Mouse (Mus musculus) bone marrow, adult 2 months (tissue): ENCODE results near the gene Ncln. TPM values are rescaled to one million over a fixed set of nuclear protein-coding genes. Genes with fewer than 3 reads are reported as not detected.

ENCODE experiments used
- H3K27ac ChIP-seq: fragments of 200-500 bp; 2 replicates; pipeline ENCODE4 v1.5.1; 2012; ENCODE audit warnings: low read depth, mild to moderate bottlenecking, control low read depth, inconsistent platforms, low read length; ENCODE audit not compliant: control insufficient read depth, poor library complexity, insufficient read depth
- H3K4me1 ChIP-seq: fragments of 200-500 bp; 2 replicates; pipeline ENCODE4 v1.6.1; 2011; ENCODE audit warnings: low read length; ENCODE audit not compliant: control insufficient read depth, insufficient read depth
- H3K4me3 ChIP-seq: fragments of 200-500 bp; replicated peaks from 2 replicates; pipeline ENCODE3; 2011; ENCODE audit warnings: mild to moderate bottlenecking, low read depth, low read length, control low read depth; ENCODE audit not compliant: control insufficient read depth
- CTCF ChIP-seq: fragments of 200-500 bp; IDR thresholded peaks from 2 replicates; pipeline ENCODE4 v1.5.1; 2011; ENCODE audit warnings: low read length, control low read depth; ENCODE audit not compliant: control insufficient read depth, insufficient read depth
- POLR2A ChIP-seq: fragments of 200-500 bp; IDR thresholded peaks from 2 replicates; pipeline ENCODE4 v1.6.1; 2011; ENCODE audit warnings: low read depth, mild to moderate bottlenecking, control low read depth, low read length, borderline replicate concordance; ENCODE audit not compliant: control insufficient read depth
- WGBS: fragments of 180-500 bp; shearing (Covaris S2); methylation state at CpG from one replicate; pipeline ENCODE4 v1.1.7; 2018; 5-methylcytosine and 5-hydroxymethylcytosine counted together
- polyA plus RNA-seq: library from polyadenylated mRNA; stranded (reverse); fragments of >200 nt; gene quantifications from 2 replicates; pipeline ENCODE4 v1.2.4, GENCODE M21; 2011; ENCODE audit warnings: low replicate concordance; ENCODE audit not compliant: missing spikeins, insufficient read depth, insufficient read length

Gene Ncln
- polyA plus RNA-seq, 1 experiment, result 61.0 TPM

DNA sequence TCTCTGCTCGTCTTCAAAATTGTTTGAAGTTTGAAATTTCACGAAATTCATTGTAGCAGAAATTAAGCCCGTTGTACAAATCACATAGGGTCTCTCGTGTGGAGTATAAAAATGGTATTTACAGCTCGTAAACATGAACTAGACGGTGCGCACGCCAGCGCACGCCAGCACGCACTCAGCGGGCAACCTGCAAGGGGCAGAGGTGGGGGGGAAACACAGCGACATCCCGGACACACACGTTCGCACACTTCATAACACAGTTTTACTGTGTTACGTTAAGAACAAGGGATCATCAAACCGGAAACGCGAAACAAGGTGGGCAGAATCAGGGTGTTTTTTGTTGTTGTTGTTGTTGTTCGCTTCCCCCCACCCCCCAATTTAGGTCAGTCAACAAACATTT is 36.8 kb downstream of the Ncln start:
- H3K4me3 ChIP-seq, result no peak overlapping the region
- TF ChIP-seq POLR2A, result no peak
- no peak for TF ChIP-seq CTCF
- H3K4me1 ChIP-seq, result peaks cover 2% of the 10 kb centered on the region
- WGBS, result 73% methylated on average over 21 of the region's 21 CpGs
- H3K27ac ChIP-seq, result no peak overlapping the region

GRCm38 (mm10) chr10:81458267-81458666 is 37.9 kb downstream of the Ncln start:
- no peak overlapping the region for H3K4me3 ChIP-seq
- H3K4me1 ChIP-seq, result no peaks in the 10 kb centered on the region; the same call in 1 of the 2 replicates
- TF ChIP-seq CTCF (no peak), POLR2A (no peak)
- H3K27ac ChIP-seq, result no peak overlapping the region
- 65% methylated on average over 6 of the region's 6 CpGs for WGBS

GRCm38 (mm10) chr10:81457624-81458023 is 38.6 kb downstream of the Ncln start:
- no peak overlapping the region for H3K4me3 ChIP-seq
- H3K27ac ChIP-seq, result no peak overlapping the region
- H3K4me1 ChIP-seq, result no peaks in the 10 kb centered on the region; the same call in 1 of the 2 replicates
- TF ChIP-seq CTCF (no peak), POLR2A (no peak)
- 84% methylated on average over 8 of the region's 8 CpGs for WGBS

DNA sequence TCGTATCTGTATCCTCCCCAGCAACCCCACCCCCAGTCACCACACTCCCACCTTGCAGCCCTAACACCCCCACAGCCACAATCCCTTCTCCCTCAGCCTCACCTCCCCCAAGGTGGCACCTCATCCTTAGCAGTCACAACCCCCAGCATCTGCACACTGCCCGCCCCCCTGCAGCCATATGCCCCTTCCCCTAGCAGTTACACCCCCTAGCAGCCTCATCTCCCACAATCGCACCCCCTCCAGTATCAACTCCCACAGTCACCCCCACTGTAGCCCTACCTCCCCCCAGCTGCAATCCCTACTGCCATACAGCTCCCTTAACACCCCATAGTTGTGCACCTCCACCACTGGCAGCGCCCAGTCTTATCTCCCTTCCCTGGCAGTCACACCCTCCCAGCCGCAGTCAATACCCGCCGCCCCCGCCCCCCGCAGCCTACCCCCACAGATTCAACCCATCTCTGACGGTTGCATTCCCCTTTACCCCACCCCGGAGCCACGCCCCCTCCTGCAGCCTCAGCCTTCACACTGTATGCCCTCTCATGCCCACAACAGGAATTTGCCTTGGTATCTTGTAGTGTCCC is 39.1 kb downstream of the Ncln start:
- H3K4me1 ChIP-seq, result no peaks in the 10 kb centered on the region
- 18% methylated on average over 12 of the region's 12 CpGs for WGBS
- no peak overlapping the region for H3K4me3 ChIP-seq
- TF ChIP-seq POLR2A (no peak), CTCF (no peak)
- no peak overlapping the region for H3K27ac ChIP-seq

DNA sequence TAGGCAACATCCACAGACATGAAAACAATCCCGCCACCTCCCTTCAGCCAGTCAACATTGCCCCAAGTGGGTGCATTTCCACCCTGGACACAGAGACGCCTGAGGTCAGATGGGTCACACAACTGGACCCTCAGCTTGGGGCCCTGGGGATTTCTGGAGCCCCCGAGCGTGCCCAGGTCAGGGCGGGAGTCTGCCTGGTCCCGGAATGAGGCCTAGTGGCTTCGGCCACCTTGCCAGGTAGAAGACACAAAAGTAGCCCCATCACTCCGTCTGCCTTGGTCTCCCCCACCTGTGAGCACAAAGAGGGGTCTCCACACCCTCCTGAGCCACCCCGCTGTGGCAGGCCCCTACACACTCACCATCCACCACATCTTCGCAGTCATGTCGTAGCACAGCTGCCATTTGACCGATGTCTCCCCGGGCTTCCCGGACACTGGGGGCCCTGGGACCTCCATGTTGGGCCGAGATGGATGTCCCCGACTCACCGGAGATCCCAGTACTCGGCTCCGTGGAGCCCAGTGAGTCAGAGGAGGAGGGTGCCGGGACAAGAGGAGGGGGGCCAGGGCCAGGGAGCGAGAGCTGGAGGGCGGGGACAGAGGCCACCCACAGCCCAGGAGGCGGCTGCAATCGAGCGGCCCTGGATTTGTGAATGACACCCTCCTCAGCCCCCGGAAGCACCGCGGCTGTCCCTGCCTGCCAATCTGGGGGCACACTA is 40.9 kb downstream of the Ncln start, which contains the start of gene Nfic:
Gene Nfic (minus strand): TSS at position 455 of the 715 bp plus-strand sequence.
- Histone ChIP-seq H3K4me1 (no peaks in the 10 kb centered on the region), H3K4me3 (no peak within 1 kb of the TSS), H3K27ac (no peak within 1 kb of the TSS)
- 67% methylated on average over 28 of the region's 28 CpGs for WGBS
- no peak for TF ChIP-seq CTCF
- TF ChIP-seq POLR2A, result no peak

DNA sequence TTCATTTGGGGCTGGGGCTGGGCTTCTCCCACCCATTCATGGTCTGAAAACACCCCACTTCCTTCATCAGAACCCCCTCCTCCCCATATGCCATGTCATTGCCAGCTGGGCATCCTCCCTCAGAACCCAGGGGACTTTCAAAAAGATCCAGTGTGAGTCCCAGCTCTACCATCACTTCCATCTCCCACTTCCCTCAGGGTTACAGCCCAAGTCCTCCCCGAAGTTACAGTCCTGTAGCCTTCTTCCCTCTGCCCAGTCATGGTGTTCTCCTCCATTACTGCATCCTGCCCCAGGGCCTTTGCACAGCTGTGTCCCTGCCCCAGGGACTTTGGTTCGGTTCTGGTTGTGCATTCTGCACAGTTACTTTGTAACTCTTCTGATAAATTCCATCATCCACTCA is 42.1 kb downstream of the Ncln start:
- 55% methylated on average over 2 of the region's 2 CpGs for WGBS

GRCm38 (mm10) chr10:81452947-81453288 is 43.3 kb downstream of the Ncln start:
- WGBS, result 4% methylated on average over 14 of the region's 14 CpGs
- Histone ChIP-seq H3K27ac (no peak overlapping the region), H3K4me3 (no peak overlapping the region), H3K4me1 (no peaks in the 10 kb centered on the region)
- TF ChIP-seq POLR2A, result no peak
- TF ChIP-seq CTCF, result no peak

More for the DNA sequence above, 42.1 kb downstream of the Ncln start:
- no peak for TF ChIP-seq CTCF
- no peak for TF ChIP-seq POLR2A
- H3K27ac ChIP-seq, result no peak overlapping the region
- H3K4me1 ChIP-seq, result no peaks in the 10 kb centered on the region
- no peak overlapping the region for H3K4me3 ChIP-seq

- H3K4me1 ChIP-seq, result no peaks in the 10 kb centered on the region
- H3K4me3 ChIP-seq, result no peak overlapping the region
- TF ChIP-seq POLR2A, result no peak
- TF ChIP-seq CTCF, result no peak
- 5% methylated on average over 36 of the region's 36 CpGs for WGBS
- no peak overlapping the region for H3K27ac ChIP-seq
Observed at GRCm38 (mm10) chr10:81452237-81452946, 43.8 kb downstream of the Ncln start.
